Mouse (Mus musculus) cortical plate, adult 2 months (tissue): Measurements from ENCODE around the gene Gm5089.

ENCODE experiments used
- CTCF ChIP-seq: fragments of 200-500 bp; IDR thresholded peaks from 2 replicates; pipeline ENCODE4 v1.5.1; 2011; ENCODE audit warnings: mild to moderate bottlenecking, control low read depth, low read length; ENCODE audit not compliant: insufficient read depth; ENCODE audit errors: extremely low read depth
- POLR2A ChIP-seq: fragments of 200-500 bp; IDR thresholded peaks from 2 replicates; pipeline ENCODE4 v1.6.1; 2011; ENCODE audit warnings: mild to moderate bottlenecking, low read length, control low read depth; ENCODE audit not compliant: insufficient read depth; ENCODE audit errors: extremely low read depth

DNA sequence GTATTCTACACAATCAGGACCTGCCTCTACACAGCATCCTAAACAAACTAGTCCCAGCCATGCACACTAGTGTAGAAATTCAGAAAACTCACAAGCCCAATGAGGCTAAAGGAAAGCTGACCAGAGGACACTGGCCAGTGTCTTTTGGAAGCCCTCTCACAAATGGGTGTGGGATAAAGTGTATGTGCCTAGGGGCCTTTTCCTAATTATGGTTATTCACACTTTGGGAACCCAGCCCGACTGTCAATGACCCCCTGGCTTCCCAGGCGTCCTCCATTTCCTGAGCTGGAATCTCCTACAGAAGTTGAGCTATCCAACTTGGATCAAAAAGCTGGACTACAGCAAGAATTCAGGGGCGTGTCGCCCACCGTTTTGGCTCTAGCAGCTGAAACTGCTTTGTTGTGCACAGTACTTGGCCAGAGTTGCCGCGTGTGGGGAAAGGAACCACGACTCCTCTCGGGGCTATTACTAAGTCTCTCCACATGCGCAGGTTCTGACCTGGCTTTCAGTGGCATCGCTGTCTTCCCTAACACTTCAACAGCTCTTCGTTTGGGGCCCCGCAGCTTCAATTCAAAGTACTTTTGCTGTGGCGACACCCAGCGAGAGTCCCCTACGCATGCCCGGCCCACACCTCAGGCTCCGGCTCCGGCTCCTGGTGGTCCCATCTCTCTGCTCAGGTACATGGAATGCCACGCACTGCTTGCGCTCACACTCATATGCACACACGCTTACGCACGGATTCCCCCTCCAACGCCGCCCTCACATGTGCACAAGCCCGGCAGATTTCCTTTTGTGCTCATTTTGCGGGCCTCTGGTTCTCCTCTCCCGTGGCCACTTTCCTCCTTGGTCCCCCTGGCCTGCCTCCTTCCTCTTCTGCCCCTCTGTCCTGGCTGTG is 1.1 kb downstream of the Gm5089 start:
- TF ChIP-seq CTCF, result no peak
- TF ChIP-seq POLR2A, result no peak
